Mouse (Mus musculus) c-Kit-positive CD71-positive TER-119-negative erythroid progenitor cells, embryonic 14.5 days (primary cell): ENCODE data around the gene Mmd2.

Source experiments
- DNase-seq: peaks from one replicate; pipeline ENCODE4 v3.0.0-alpha.2; 2013; ENCODE audit warnings: low read depth

Mmd2 gene

GRCm38 (mm10) chr5:142545014-142545795, 63.4 kb downstream of the Mmd2 start:
- DNase-seq, result no peak

GRCm38 (mm10) chr5:142537286-142537685, 71.3 kb downstream of the Mmd2 start:
- DNase-seq, result no peak

GRCm38 (mm10) chr5:142535388-142535787, 73.2 kb downstream of the Mmd2 start:
- DNase-seq, result no peak

- DNase-seq, result no peak
These were observed 78.7 kb downstream of the Mmd2 start, which contains the start of gene Papolb for GRCm38 (mm10) chr5:142529915-142530314. Papolb (minus strand) TSS chr5:142530076.

GRCm38 (mm10) chr5:142524711-142525464, 83.7 kb downstream of the Mmd2 start:
- DNase-seq, result no peak

- no peak for DNase-seq
These were observed 87.3 kb downstream of the Mmd2 start for GRCm38 (mm10) chr5:142521195-142521866.

GRCm38 (mm10) chr5:142520360-142520759, 88.2 kb downstream of the Mmd2 start:
- no peak for DNase-seq

- no peak for DNase-seq
These were observed 89.6 kb downstream of the Mmd2 start for GRCm38 (mm10) chr5:142518973-142519372.
